ENCODE assay signal across 15 mouse cellular contexts in the genomic region with DNA sequence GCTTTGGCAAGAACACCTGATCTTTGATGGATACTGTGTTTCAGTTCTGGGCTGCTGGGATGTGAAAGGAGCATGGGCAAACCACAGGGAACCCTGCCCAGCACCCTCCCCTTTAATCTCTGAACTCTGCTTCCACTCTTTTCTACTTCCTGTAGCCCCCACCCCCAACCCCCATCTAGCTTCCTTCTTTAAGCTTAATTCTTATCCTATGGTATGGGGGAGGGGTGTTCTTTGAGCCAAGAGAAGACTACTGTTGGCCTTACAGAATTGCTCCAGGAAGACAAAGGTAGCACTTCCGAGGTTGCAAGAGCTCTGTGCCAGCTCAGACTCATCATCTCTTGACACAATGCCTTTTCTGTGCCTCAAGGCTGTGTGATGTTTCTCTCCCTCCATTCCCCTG. TPM values are rescaled to one million over a fixed set of nuclear protein-coding genes. Genes with fewer than 3 reads are reported as not detected.
DNase-seq lines count a peak whose midpoint lies in the region; ATAC-seq and TF ChIP-seq lines count a peak whose summit lies in the region.
"Had no signal": no experiment of that assay in that cellular context is flagged by ENCODE, and none has a peak within 500 bp of the region (broad histone marks: within the 10 kb centered on the region; RNA-seq: fewer than 3 reads in every experiment).

No protein-coding gene starts in this region.

- H3K4me2 ChIP-seq in heart, embryonic 11.5 days, result peak overlapping the region; percentile 59
- peak overlapping the region; percentile 85; the same call in 1 of the 2 replicates for H3K4me2 ChIP-seq in lung, embryonic 14.5 days
- H3K4me2 ChIP-seq in liver, embryonic 11.5 days, result peak overlapping the region; percentile 68
- H3K4me2 ChIP-seq in midbrain, embryonic 13.5 days (replicated peaks), result no peak overlapping the region

- no peak for TF ChIP-seq POLR2A in lung, adult 2 months (IDR thresholded peaks at IDR 0.05; ENCODE audit: borderline replicate concordance, extremely low read depth, low read depth, low read length)
- no peak for TF ChIP-seq POLR2A in ES-Bruce4 (IDR thresholded peaks at IDR 0.05; ENCODE audit: insufficient read depth, low read length)

- no peaks in the 10 kb centered on the region for H3K27me3 ChIP-seq in heart, embryonic 11.5 days (ENCODE audit: control insufficient read depth, insufficient read depth, low read length)
- no peaks in the 10 kb centered on the region for H3K27me3 ChIP-seq in lung, embryonic 14.5 days (ENCODE audit: insufficient read depth, low read length)
- H3K27me3 ChIP-seq in ES-Bruce4 (ENCODE audit: control insufficient read depth, insufficient read depth, low read length, poor library complexity, severe bottlenecking), result no peaks in the 10 kb centered on the region
- no peaks in the 10 kb centered on the region for H3K27me3 ChIP-seq in liver, embryonic 11.5 days (replicated peaks; ENCODE audit: control insufficient read depth, insufficient read depth, low read length)
- H3K27me3 ChIP-seq in midbrain, embryonic 13.5 days, result no peaks in the 10 kb centered on the region
- H3K27me3 ChIP-seq: heart, embryonic 15.5 days had no signal

- 37% methylated on average over 1 of the region's 1 CpGs for WGBS in heart, embryonic 11.5 days (ENCODE audit: insufficient replicate concordance)
- WGBS in lung, embryonic 14.5 days, result 36% methylated on average over 1 of the region's 1 CpGs
- 53% methylated on average over 1 of the region's 1 CpGs for WGBS in lung, adult 2 months
- 20% methylated on average over 1 of the region's 1 CpGs for WGBS in liver, embryonic 11.5 days
- WGBS in midbrain, embryonic 13.5 days, result 67% methylated on average over 1 of the region's 1 CpGs

- H3K4me3 ChIP-seq in heart, embryonic 11.5 days (ENCODE audit: low read depth, low read length), result no peak overlapping the region
- H3K4me3 ChIP-seq in lung, embryonic 14.5 days (ENCODE audit: low read depth, low read length), result no peak overlapping the region
- H3K4me3 ChIP-seq in lung, adult 2 months (replicated peaks; ENCODE audit: extremely low read depth, low read depth, low read length), result no peak overlapping the region
- H3K4me3 ChIP-seq in ES-Bruce4 (ENCODE audit: low read depth, low read length), result peak overlapping the region; percentile 29; the same call in 1 of the 2 replicates
- H3K4me3 ChIP-seq in liver, embryonic 11.5 days (ENCODE audit: low read depth, low read length), result peak overlapping the region; percentile 81; the same call in 1 of the 2 replicates
- H3K4me3 ChIP-seq in midbrain, embryonic 13.5 days (replicated peaks), result no peak overlapping the region

- peaks cover 7% of the 10 kb centered on the region for H3K36me3 ChIP-seq in heart, embryonic 11.5 days (ENCODE audit: control insufficient read depth, insufficient read depth, low read length)
- peaks cover 23% of the 10 kb centered on the region for H3K36me3 ChIP-seq in lung, embryonic 14.5 days (ENCODE audit: insufficient read depth)
- peaks cover 13% of the 10 kb centered on the region for H3K36me3 ChIP-seq in ES-Bruce4 (ENCODE audit: control insufficient read depth, insufficient read depth, low read length, poor library complexity, severe bottlenecking)
- peaks cover 11% of the 10 kb centered on the region for H3K36me3 ChIP-seq in liver, embryonic 11.5 days (ENCODE audit: control insufficient read depth, insufficient read depth, low read length)
- H3K36me3 ChIP-seq in midbrain, embryonic 13.5 days, result peaks cover 12% of the 10 kb centered on the region

- no peak for DNase-seq in heart, adult 8-10 months (ENCODE audit: low spot score)
- DNase-seq in lung, embryonic 14.5 days, result no peak
- DNase-seq in lung, adult 2 months, result no peak
- DNase-seq in liver, embryonic 11.5 days (ENCODE audit: low spot score), result no peak
- DNase-seq in urinary bladder, postnatal 14 days (ENCODE audit: low spot score), result no peak
- DNase-seq: B cell, adult 2 months; cerebellum, adult 2 months; kidney, postnatal 14 days had no signal

- H3K9ac ChIP-seq in heart, embryonic 11.5 days (ENCODE audit: low read depth, low read length), result no peak overlapping the region
- no peak overlapping the region for H3K9ac ChIP-seq in lung, embryonic 14.5 days
- H3K9ac ChIP-seq in ES-Bruce4 (ENCODE audit: low read depth, poor library complexity, severe bottlenecking), result peak overlapping the region; percentile 77
- H3K9ac ChIP-seq in liver, embryonic 11.5 days (ENCODE audit: low read depth, low read length), result no peak overlapping the region
- H3K9ac ChIP-seq in midbrain, embryonic 13.5 days (replicated peaks), result no peak overlapping the region
- H3K9ac ChIP-seq: heart, embryonic 15.5 days had no signal

- no peak for TF ChIP-seq EP300 in ES-Bruce4 (IDR thresholded peaks at IDR 0.05; ENCODE audit: insufficient read depth, low read depth, low read length)

- ATAC-seq in heart, embryonic 11.5 days (replicated peaks; ENCODE audit: insufficient number of reproducible peaks, low FRiP score, low TSS enrichment), result no peak
- no peak for ATAC-seq in lung, embryonic 14.5 days (ENCODE audit: insufficient read depth)
- ATAC-seq in liver, embryonic 11.5 days (replicated peaks; ENCODE audit: low FRiP score), result no peak
- ATAC-seq in midbrain, embryonic 13.5 days, result no peak

- H3K9me3 ChIP-seq in heart, embryonic 11.5 days (replicated peaks; ENCODE audit: control insufficient read depth, low read length), result no peaks in the 10 kb centered on the region
- no peaks in the 10 kb centered on the region for H3K9me3 ChIP-seq in lung, embryonic 14.5 days (ENCODE audit: low read depth, low read length)
- H3K9me3 ChIP-seq in ES-Bruce4 (replicated peaks; ENCODE audit: control insufficient read depth, insufficient read depth, low read length, poor library complexity, severe bottlenecking), result no peaks in the 10 kb centered on the region
- H3K9me3 ChIP-seq in liver, embryonic 11.5 days (ENCODE audit: control insufficient read depth, low read length), result no peaks in the 10 kb centered on the region
- no peaks in the 10 kb centered on the region for H3K9me3 ChIP-seq in midbrain, embryonic 13.5 days
- H3K9me3 ChIP-seq: heart, embryonic 15.5 days; midbrain, embryonic 10.5 days had no signal

- no peak for TF ChIP-seq CTCF in lung, embryonic 14.5 days (IDR thresholded peaks at IDR 0.05; ENCODE audit: low read depth)
- TF ChIP-seq CTCF in lung, adult 2 months (IDR thresholded peaks at IDR 0.05; ENCODE audit: insufficient read depth, low read length), result no peak
- TF ChIP-seq CTCF in ES-Bruce4 (IDR thresholded peaks at IDR 0.05; ENCODE audit: low read depth, low read length), result no peak

- no peak overlapping the region for H3K27ac ChIP-seq in heart, embryonic 11.5 days (ENCODE audit: low read depth, low read length)
- H3K27ac ChIP-seq in lung, embryonic 14.5 days (ENCODE audit: low read depth), result no peak overlapping the region
- peak overlapping the region; percentile 90 for H3K27ac ChIP-seq in ES-Bruce4 (ENCODE audit: insufficient read depth, low read length)
- H3K27ac ChIP-seq in liver, embryonic 11.5 days (ENCODE audit: low read depth, low read length), result no peak overlapping the region
- no peak overlapping the region for H3K27ac ChIP-seq in midbrain, embryonic 13.5 days

- H3K4me1 ChIP-seq in heart, embryonic 11.5 days (ENCODE audit: control insufficient read depth, insufficient read depth, low read length), result peaks cover 23% of the 10 kb centered on the region
- peaks cover 3% of the 10 kb centered on the region; the same call in 1 of the 2 replicates for H3K4me1 ChIP-seq in lung, embryonic 14.5 days (ENCODE audit: insufficient read depth)
- H3K4me1 ChIP-seq in lung, adult 2 months (ENCODE audit: control insufficient read depth, insufficient read depth, low read length), result peaks cover 7% of the 10 kb centered on the region
- H3K4me1 ChIP-seq in ES-Bruce4 (ENCODE audit: control insufficient read depth, insufficient read depth, low read length), result peaks cover 13% of the 10 kb centered on the region
- H3K4me1 ChIP-seq in liver, embryonic 11.5 days (replicated peaks; ENCODE audit: control insufficient read depth, insufficient read depth, low read length), result peaks cover 51% of the 10 kb centered on the region
- peaks cover 29% of the 10 kb centered on the region for H3K4me1 ChIP-seq in midbrain, embryonic 13.5 days (replicated peaks)

RNA-seq across cellular contexts. Expression of a gene that starts 2.0 kb away (rescaled TPM):
- 69.1 and 73.2 TPM in 2 replicates for polyA plus RNA-seq in heart, embryonic 11.5 days (2014; fragmentation: Nextera tagmentation; extraction: Ambion mirVana)
- total RNA-seq in heart, adult 8-10 months (2022), result 100 to 1,000 TPM; 295 to 316 (median 308) TPM
- 48.9 and 53.4 TPM in 2 replicates for polyA plus RNA-seq in lung, embryonic 14.5 days (2014; fragmentation: Nextera tagmentation; extraction: Ambion mirVana)
- 44.2 TPM in 2 replicates for polyA plus RNA-seq in lung, adult 2 months (2012; rRNA removed)
- polyA plus RNA-seq in ES-Bruce4 (2011; ENCODE audit: insufficient read depth, insufficient read length, low read depth, missing spikeins), result 104 and 144 TPM in 2 replicates
- 84.7 and 90.1 TPM in 2 replicates for polyA plus RNA-seq in liver, embryonic 11.5 days (2014; fragmentation: Nextera tagmentation; extraction: Ambion mirVana)
- 20.7 and 24.5 TPM in 2 replicates for polyA plus RNA-seq in midbrain, embryonic 13.5 days (2015; fragmentation: Nextera tagmentation; extraction: Ambion mirVana)

RNA-seq across cellular contexts. Expression of a gene that starts 17.3 kb away (rescaled TPM):
- 0.31 and 1.5 TPM in 2 replicates for polyA plus RNA-seq in heart, embryonic 11.5 days (2014; fragmentation: Nextera tagmentation; extraction: Ambion mirVana)
- total RNA-seq in heart, adult 8-10 months (2022), result 1 to 10 TPM in 3 of 4 experiments, under 1 TPM in 1; 0.40 to 2.0 (median 1.1) TPM
- polyA plus RNA-seq in lung, embryonic 14.5 days (2014; fragmentation: Nextera tagmentation; extraction: Ambion mirVana), result 0.57 and 0.66 TPM in 2 replicates
- 2.1 and 3.0 TPM in 2 replicates for polyA plus RNA-seq in lung, adult 2 months (2012; rRNA removed)
- polyA plus RNA-seq in ES-Bruce4 (2011; ENCODE audit: insufficient read depth, insufficient read length, low read depth, missing spikeins), result 55.0 and 62.2 TPM in 2 replicates
- polyA plus RNA-seq in liver, embryonic 11.5 days (2014; fragmentation: Nextera tagmentation; extraction: Ambion mirVana), result 2.8 and 5.4 TPM in 2 replicates
- polyA plus RNA-seq in midbrain, embryonic 13.5 days (2015; fragmentation: Nextera tagmentation; extraction: Ambion mirVana), result 0.13 and 0.21 TPM in 2 replicates

RNA-seq across cellular contexts. Expression of a gene that starts 43.3 kb away (rescaled TPM):
- polyA plus RNA-seq in heart, embryonic 11.5 days (2014; fragmentation: Nextera tagmentation; extraction: Ambion mirVana), result not detected in 2 replicates
- total RNA-seq in heart, adult 8-10 months (2022), result not detected
- not detected in 2 replicates for polyA plus RNA-seq in lung, embryonic 14.5 days (2014; fragmentation: Nextera tagmentation; extraction: Ambion mirVana)
- polyA plus RNA-seq in lung, adult 2 months (2012; rRNA removed), result not detected in 2 replicates
- polyA plus RNA-seq in ES-Bruce4 (2011; ENCODE audit: insufficient read depth, insufficient read length, low read depth, missing spikeins), result 0.94 and 1.7 TPM in 2 replicates
- 0.23 TPM in 1 of 2 replicates, not detected in the other for polyA plus RNA-seq in liver, embryonic 11.5 days (2014; fragmentation: Nextera tagmentation; extraction: Ambion mirVana)
- 0.17 TPM in 1 of 2 replicates, not detected in the other for polyA plus RNA-seq in midbrain, embryonic 13.5 days (2015; fragmentation: Nextera tagmentation; extraction: Ambion mirVana)
- total RNA-seq: left cerebral cortex, postnatal 25 days had no signal
- polyA plus RNA-seq: cerebellum, adult 2 months; embryonic facial prominence, embryonic 11.5 days; midbrain, embryonic 10.5 days had no signal

RNA-seq across cellular contexts. Expression of a gene that starts 45.1 kb away (rescaled TPM):
- polyA plus RNA-seq in heart, embryonic 11.5 days (2014; fragmentation: Nextera tagmentation; extraction: Ambion mirVana), result not detected in 2 replicates
- total RNA-seq in heart, adult 8-10 months (2022), result not detected
- 0.13 and 0.58 TPM in 2 replicates for polyA plus RNA-seq in lung, embryonic 14.5 days (2014; fragmentation: Nextera tagmentation; extraction: Ambion mirVana)
- 0.78 TPM in 1 of 2 replicates, not detected in the other for polyA plus RNA-seq in lung, adult 2 months (2012; rRNA removed)
- 3.0 and 3.9 TPM in 2 replicates for polyA plus RNA-seq in ES-Bruce4 (2011; ENCODE audit: insufficient read depth, insufficient read length, low read depth, missing spikeins)
- not detected in 2 replicates for polyA plus RNA-seq in liver, embryonic 11.5 days (2014; fragmentation: Nextera tagmentation; extraction: Ambion mirVana)
- not detected in 2 replicates for polyA plus RNA-seq in midbrain, embryonic 13.5 days (2015; fragmentation: Nextera tagmentation; extraction: Ambion mirVana)
- polyA plus RNA-seq: midbrain, embryonic 10.5 days had no signal

RNA-seq across cellular contexts. Expression of a gene that starts 45.8 kb away (rescaled TPM):
- 1.1 TPM in 2 replicates for polyA plus RNA-seq in heart, embryonic 11.5 days (2014; fragmentation: Nextera tagmentation; extraction: Ambion mirVana)
- 1 to 10 TPM; 2.6 to 4.2 (median 3.0) TPM for total RNA-seq in heart, adult 8-10 months (2022)
- 1.9 and 2.1 TPM in 2 replicates for polyA plus RNA-seq in lung, embryonic 14.5 days (2014; fragmentation: Nextera tagmentation; extraction: Ambion mirVana)
- 11.8 and 13.1 TPM in 2 replicates for polyA plus RNA-seq in lung, adult 2 months (2012; rRNA removed)
- polyA plus RNA-seq in ES-Bruce4 (2011; ENCODE audit: insufficient read depth, insufficient read length, low read depth, missing spikeins), result 14.3 and 18.6 TPM in 2 replicates
- 0.64 and 0.89 TPM in 2 replicates for polyA plus RNA-seq in liver, embryonic 11.5 days (2014; fragmentation: Nextera tagmentation; extraction: Ambion mirVana)
- polyA plus RNA-seq in midbrain, embryonic 13.5 days (2015; fragmentation: Nextera tagmentation; extraction: Ambion mirVana), result 0.23 and 0.46 TPM in 2 replicates

Comparison
In these comparisons a context has a peak if more than half of its experiments do, and no peak if none do; other contexts are left out.
1. H3K4me3 ChIP-seq: peak in ES-Bruce4 (single experiment) and liver, embryonic 11.5 days (single experiment); none in heart, embryonic 11.5 days (single experiment), lung, embryonic 14.5 days (single experiment), lung, adult 2 months (single experiment) and midbrain, embryonic 13.5 days (single experiment).